Mouse (Mus musculus): ENCODE measurements around the gene Mmp21.

DNA sequence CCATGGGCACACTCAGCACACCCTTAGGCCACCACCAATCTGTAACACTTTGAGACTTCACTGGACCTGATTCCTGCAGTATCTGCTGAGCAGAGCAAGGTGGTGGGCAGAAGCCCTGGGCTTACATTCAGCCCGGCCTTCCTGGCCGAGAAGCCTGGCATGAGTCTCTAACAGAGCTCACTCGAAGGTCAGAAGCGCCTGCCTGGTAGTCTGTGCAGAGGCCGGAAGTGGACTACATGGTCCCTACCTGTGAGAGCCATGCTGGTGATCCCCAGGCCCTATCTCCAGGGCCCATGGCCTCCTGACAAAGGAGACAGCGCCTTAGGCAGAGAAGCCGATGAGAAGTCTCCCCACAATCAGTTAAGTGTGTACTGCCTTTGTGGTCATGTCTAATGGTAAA is 21.5 kb upstream of the Mmp21 start:
- no peak for TF ChIP-seq GATA1 (IDR thresholded peaks at IDR 0.05; ENCODE audit: borderline replicate concordance, low read length)
- no peak for TF ChIP-seq FLI1 (IDR thresholded peaks at IDR 0.05; ENCODE audit: low read length)

All from megakaryocyte, embryonic 14.5 days (primary cell).